Mouse (Mus musculus) megakaryocyte, embryonic 14.5 days (primary cell): ENCODE measurements around the gene Unc13d.

Source experiments
- FLI1 ChIP-seq: IDR thresholded peaks from 2 replicates; pipeline ENCODE4 v1.6.1; 2012; ENCODE audit warnings: low read length, inconsistent platforms, mixed read lengths
- GATA1 ChIP-seq: IDR thresholded peaks from 3 replicates; pipeline ENCODE4 v1.6.1; 2012; ENCODE audit warnings: mixed read lengths, low read length, inconsistent platforms, borderline replicate concordance

DNA sequence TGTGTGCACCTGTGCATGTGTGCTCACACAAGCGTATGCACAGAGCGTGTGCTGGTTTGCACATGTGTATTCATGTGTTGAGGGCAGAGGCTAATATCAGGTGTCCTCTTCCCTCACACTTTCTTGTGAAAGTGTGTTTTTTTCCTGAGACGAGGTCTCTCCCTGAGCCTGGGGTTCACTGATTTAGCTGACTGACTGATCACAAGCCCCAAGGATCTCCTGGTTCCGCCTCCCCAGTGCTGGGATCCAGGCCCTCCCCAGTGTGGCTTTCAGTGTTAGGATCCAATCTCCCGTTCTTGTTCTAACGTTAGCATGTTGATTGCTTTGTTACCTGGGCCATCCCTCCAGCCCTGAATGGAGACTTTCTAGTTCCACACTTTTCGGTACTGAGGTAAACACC is 23.1 kb upstream of the Unc13d start:
- TF ChIP-seq GATA1 (no peak), FLI1 (no peak)
